ENCODE assay signal across 1 mouse cellular context in genomic region chr8:83429071-83429524, GRCm38 (mm10).
TF ChIP-seq lines count a peak whose summit lies in the region.

No protein-coding gene starts in this region.

TF ChIP-seq in MEL, 35 proteins besides CTCF, POLR2A, EP300 and RAD21 (continued from another document):
- peak; percentile 78 for TF ChIP-seq ETS1 (IDR thresholded peaks at IDR 0.05; ENCODE audit: low read depth, low read length)
- no peak for TF ChIP-seq MEF2A (IDR thresholded peaks at IDR 0.05; ENCODE audit: extremely low read depth, insufficient replicate concordance, low read depth, low read length, poor library complexity, severe bottlenecking)
- TF ChIP-seq USF2 (IDR thresholded peaks at IDR 0.05; ENCODE audit: borderline replicate concordance in 1 of 2, insufficient read depth in 1 of 2, low read depth in 1 of 2, low read length in 2 of 2), result no peak
- peak; percentile 82 for TF ChIP-seq MAX (IDR thresholded peaks at IDR 0.05; ENCODE audit: low read length)
- peak; percentile 56 for TF ChIP-seq MAZ (IDR thresholded peaks at IDR 0.05; ENCODE audit: low read depth, low read length)
- TF ChIP-seq KAT2A (conservative IDR thresholded peaks at IDR 0.05; ENCODE audit: low read depth, low read length), result 0 out of 2 replicates have a peak, but pooled peaks have one; percentile 0
- TF ChIP-seq MAFK (IDR thresholded peaks at IDR 0.05; ENCODE audit: borderline replicate concordance, low read depth, low read length), result 0 out of 2 replicates have a peak, but pooled peaks have one; percentile 21
- no peak for TF ChIP-seq E2F4 (IDR thresholded peaks at IDR 0.05; ENCODE audit: borderline replicate concordance, low read depth, low read length)
- TF ChIP-seq ZKSCAN1 (IDR thresholded peaks at IDR 0.05; ENCODE audit: low read depth, low read length), result 0 out of 2 replicates have a peak, but pooled peaks have one; percentile 10
- no peak for TF ChIP-seq POLR2AphosphoS5 (IDR thresholded peaks at IDR 0.05; ENCODE audit: borderline replicate concordance, low read depth, low read length)
- no peak for TF ChIP-seq BHLHE40 (IDR thresholded peaks at IDR 0.05; ENCODE audit: borderline replicate concordance, low read depth, low read length)
- 0 out of 2 replicates have a peak, but pooled peaks have one; percentile 15 for TF ChIP-seq ELF1 (IDR thresholded peaks at IDR 0.05; ENCODE audit: low read depth, low read length)
- no peak; the same call in 1 of the 2 replicates for TF ChIP-seq CHD2 (IDR thresholded peaks at IDR 0.05; ENCODE audit: low read length)
TF ChIP-seq in MEL: peak in this region for 20.
